Mouse (Mus musculus): ENCODE measurements at regions not wholly inside any gene's neighbourhood (a gene's known extent, or its start where the extent isn't known, plus 50 kb on each side); places are given as distances from the start of the nearest gene placed in this dataset.

DNA sequence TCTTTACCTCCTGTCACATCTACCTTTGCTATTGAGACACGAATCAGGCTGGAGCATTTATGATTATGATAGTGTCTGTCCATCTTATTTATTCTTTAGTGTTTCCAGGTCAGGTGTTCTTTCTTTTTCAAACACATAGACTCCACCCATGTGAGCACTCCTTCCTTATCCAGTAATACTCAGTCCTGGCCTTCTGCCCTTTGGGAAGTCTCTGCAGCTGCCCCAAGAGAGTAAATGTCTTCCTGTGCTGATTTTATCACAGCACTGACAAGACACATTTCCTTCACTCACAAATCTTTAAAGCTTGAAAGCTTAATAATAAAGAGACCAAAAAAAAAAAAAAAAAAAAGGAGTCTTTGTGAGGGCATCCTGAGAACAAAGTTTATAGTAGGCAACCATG lies 153.3 kb upstream of the Nampt start:
- DNase-seq = no peak
- no peak for TF ChIP-seq CTCF (IDR thresholded peaks at IDR 0.05; ENCODE audit: insufficient read depth, low read length)
- TF ChIP-seq POLR2A (IDR thresholded peaks at IDR 0.05; ENCODE audit: borderline replicate concordance, extremely low read depth, low read depth, low read length) = no peak
- H3K4me1 ChIP-seq (ENCODE audit: control insufficient read depth, insufficient read depth, low read length) = peaks cover 3% of the 10 kb centered on the region; the same call in 1 of the 2 replicates
- 44% methylated on average over 1 of the region's 1 CpGs for WGBS
- H3K4me3 ChIP-seq (replicated peaks; ENCODE audit: extremely low read depth, low read depth, low read length) = no peak overlapping the region

DNA sequence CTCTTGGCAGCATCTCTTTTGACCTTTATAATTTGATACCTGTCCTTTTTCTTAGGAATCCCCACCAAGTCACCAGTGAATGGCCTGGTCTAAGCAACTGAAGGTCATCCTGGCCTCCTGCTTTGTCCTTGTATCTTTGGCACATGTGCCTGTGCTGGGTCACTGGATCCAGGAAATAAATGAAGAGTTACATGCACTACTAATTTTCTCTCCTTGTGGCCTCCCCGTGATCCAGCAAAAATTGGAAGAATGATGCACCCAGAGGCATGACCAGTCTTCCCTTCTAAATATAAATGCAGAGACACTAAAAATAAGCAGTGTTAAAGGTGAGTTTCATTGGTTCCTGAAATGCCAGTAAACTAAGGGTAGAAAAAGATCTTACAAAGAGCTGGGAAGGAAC lies 141.4 kb upstream of the Nampt start:
- no peak for DNase-seq
- TF ChIP-seq CTCF (IDR thresholded peaks at IDR 0.05; ENCODE audit: insufficient read depth, low read length) = no peak
- TF ChIP-seq POLR2A (IDR thresholded peaks at IDR 0.05; ENCODE audit: borderline replicate concordance, extremely low read depth, low read depth, low read length) = no peak
- peaks cover 5% of the 10 kb centered on the region for H3K4me1 ChIP-seq (ENCODE audit: control insufficient read depth, insufficient read depth, low read length)
- H3K4me3 ChIP-seq (replicated peaks; ENCODE audit: extremely low read depth, low read depth, low read length) = no peak overlapping the region
- WGBS = 81% methylated on average over 1 of the region's 1 CpGs

DNA sequence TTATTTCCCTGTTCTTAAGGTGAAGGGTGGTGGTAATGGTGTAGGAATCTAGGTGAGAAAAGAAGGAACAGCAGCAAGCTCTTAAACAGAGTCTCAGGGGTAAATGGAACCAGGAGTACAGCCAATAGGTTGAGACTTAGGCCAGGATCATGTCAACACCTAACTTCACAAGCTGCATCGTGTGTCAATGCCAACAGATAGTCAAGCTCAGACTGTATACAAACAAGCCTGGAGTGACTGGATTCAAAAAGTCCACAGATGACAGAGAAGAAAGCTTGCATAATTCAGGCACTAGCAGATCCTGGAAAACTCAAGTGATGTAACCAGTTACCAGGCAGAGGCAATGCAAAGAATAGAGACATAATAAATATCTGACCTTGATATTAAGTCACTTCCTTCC lies 140.6 kb upstream of the Nampt start:
- Histone ChIP-seq H3K4me3 (replicated peaks; ENCODE audit: extremely low read depth, low read depth, low read length) (no peak overlapping the region), H3K4me1 (ENCODE audit: control insufficient read depth, insufficient read depth, low read length) (peaks cover 5% of the 10 kb centered on the region)
- no peak for DNase-seq
- 21% methylated on average over 1 of the region's 1 CpGs for WGBS
- no peak for TF ChIP-seq CTCF (IDR thresholded peaks at IDR 0.05; ENCODE audit: insufficient read depth, low read length)
- TF ChIP-seq POLR2A (IDR thresholded peaks at IDR 0.05; ENCODE audit: borderline replicate concordance, extremely low read depth, low read depth, low read length) = no peak

DNA sequence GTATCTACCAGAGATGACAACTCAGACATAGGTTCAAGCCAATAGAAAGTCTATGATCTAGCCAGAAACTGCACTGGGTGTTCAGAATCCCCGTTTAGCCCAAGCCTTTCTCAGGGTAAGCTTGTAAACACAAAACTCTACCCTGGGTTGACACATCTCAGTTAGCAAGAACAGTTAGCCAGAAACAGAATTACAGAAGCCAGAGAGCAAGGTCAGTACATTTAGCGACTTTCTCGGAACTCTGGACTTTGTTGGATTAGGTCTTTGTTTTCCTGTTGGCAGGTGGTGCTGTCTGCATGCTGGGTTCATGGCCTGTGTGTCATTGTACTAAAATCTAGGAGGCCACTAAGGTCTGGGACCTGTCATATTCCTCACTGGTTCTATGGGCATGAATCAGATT lies 137.4 kb upstream of the Nampt start:
- TF ChIP-seq POLR2A (IDR thresholded peaks at IDR 0.05; ENCODE audit: borderline replicate concordance, extremely low read depth, low read depth, low read length) = no peak
- no peak for TF ChIP-seq CTCF (IDR thresholded peaks at IDR 0.05; ENCODE audit: insufficient read depth, low read length)
- H3K4me1 ChIP-seq (ENCODE audit: control insufficient read depth, insufficient read depth, low read length) = peaks cover 5% of the 10 kb centered on the region
- no peak for DNase-seq
- 73% methylated on average over 3 of the region's 3 CpGs for WGBS
- no peak overlapping the region for H3K4me3 ChIP-seq (replicated peaks; ENCODE audit: extremely low read depth, low read depth, low read length)

DNA sequence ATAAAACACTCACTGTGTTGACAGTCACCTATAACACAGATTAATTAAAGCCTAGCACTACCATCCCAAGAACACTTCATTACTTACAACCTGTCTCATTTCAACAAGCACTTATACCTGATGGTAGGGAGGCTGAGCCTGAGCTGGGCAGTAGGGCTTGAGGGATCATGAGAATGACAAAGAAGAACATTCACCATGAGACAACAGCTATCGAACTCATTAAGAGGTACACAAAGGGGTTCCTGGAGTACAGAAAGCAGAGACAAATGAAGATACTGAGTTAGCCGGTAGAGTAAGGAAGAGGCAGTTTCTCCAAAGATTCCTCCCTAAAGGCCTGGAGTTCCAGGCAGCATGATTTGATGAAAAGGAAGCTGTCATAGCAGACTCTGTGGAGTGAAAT lies 136.0 kb upstream of the Nampt start:
- 87% methylated on average over 2 of the region's 2 CpGs for WGBS
- no peak for TF ChIP-seq POLR2A (IDR thresholded peaks at IDR 0.05; ENCODE audit: borderline replicate concordance, extremely low read depth, low read depth, low read length)
- TF ChIP-seq CTCF (IDR thresholded peaks at IDR 0.05; ENCODE audit: insufficient read depth, low read length) = no peak
- peaks cover 5% of the 10 kb centered on the region for H3K4me1 ChIP-seq (ENCODE audit: control insufficient read depth, insufficient read depth, low read length)
- no peak overlapping the region for H3K4me3 ChIP-seq (replicated peaks; ENCODE audit: extremely low read depth, low read depth, low read length)
- DNase-seq = no peak

DNA sequence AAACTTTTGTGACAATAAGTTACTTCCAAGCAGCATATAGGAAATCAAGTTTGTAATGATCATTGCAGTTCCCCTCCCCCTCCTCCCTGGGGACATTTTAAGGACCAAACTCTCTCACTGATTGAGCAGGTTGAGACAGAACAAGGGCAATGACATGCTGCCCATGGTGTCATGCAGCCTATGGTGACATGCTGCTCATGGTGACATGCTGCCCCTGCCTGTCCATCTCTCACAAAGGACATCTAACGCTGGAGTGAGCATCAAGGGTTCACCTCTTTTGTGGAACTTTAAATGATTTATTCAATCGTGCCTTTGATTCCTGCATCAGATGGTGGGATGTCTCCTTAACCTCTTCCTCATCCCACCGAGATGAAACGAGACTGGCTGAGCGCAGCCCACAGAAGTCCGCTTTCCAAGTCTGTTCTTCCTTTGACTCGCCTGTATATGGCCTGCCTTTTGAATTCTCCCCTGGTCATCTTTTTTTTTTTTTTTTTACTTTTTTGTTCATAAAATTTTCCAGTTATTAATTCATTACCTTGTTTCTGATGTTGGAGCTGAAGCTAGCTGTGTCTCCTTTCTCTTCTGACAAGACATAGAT lies 133.5 kb upstream of the Nampt start:
- no peak for TF ChIP-seq CTCF (IDR thresholded peaks at IDR 0.05; ENCODE audit: insufficient read depth, low read length)
- Histone ChIP-seq H3K4me1 (ENCODE audit: control insufficient read depth, insufficient read depth, low read length) (no peaks in the 10 kb centered on the region; the same call in 1 of the 2 replicates), H3K4me3 (replicated peaks; ENCODE audit: extremely low read depth, low read depth, low read length) (no peak overlapping the region)
- DNase-seq = no peak
- WGBS = 91% methylated on average over 7 of the region's 7 CpGs

DNA sequence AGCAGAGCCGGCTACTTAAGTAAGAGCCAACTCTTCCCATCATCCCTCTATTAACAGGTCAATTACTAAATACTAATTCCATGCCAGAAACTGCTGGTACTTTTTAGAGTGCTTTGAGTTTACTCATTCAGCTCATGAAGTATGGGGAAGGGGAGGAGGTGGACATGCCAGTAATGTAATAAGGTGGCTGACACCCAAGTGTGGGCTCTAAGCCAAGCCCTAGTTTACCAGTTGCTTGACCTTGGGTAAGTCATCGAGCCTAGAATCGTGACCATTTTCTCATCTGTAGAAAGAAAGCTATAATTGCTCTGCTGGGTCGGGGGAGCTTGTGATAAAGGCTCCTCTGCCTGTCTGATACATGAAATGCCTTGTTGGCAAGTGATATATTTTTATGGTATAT lies 130.0 kb upstream of the Nampt start:
- no peak for TF ChIP-seq POLR2A (IDR thresholded peaks at IDR 0.05; ENCODE audit: borderline replicate concordance, extremely low read depth, low read depth, low read length)
- TF ChIP-seq CTCF (IDR thresholded peaks at IDR 0.05; ENCODE audit: insufficient read depth, low read length) = no peak
- 60% methylated on average over 4 of the region's 4 CpGs for WGBS
- Histone ChIP-seq H3K4me3 (replicated peaks; ENCODE audit: extremely low read depth, low read depth, low read length) (no peak overlapping the region), H3K4me1 (ENCODE audit: control insufficient read depth, insufficient read depth, low read length) (peaks cover 3% of the 10 kb centered on the region)
- DNase-seq = no peak

DNA sequence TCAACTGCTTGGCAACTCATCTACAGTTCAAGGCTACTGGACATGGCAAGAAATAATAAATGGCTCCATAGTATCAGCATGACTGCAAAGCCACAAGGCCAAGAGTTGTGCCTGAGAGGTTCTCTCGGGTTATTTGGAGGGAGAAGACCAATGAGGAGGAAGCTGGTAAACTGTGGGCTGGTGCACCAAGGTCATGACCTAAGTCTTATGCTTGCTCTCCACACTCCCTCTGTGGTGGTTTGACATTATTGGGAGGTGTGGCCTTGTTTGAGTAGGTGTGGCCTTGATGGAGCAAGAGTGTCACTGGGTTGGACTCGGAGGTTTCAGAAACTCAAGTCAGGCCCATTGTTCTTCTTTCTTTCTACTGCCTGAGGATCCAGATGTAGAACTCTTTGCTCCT lies 129.2 kb upstream of the Nampt start:
- no peak overlapping the region for H3K4me3 ChIP-seq (replicated peaks; ENCODE audit: extremely low read depth, low read depth, low read length)
- 93% methylated on average over 2 of the region's 2 CpGs for WGBS
- H3K4me1 ChIP-seq (ENCODE audit: control insufficient read depth, insufficient read depth, low read length) = peaks cover 3% of the 10 kb centered on the region
- TF ChIP-seq CTCF (IDR thresholded peaks at IDR 0.05; ENCODE audit: insufficient read depth, low read length) (no peak), POLR2A (IDR thresholded peaks at IDR 0.05; ENCODE audit: borderline replicate concordance, extremely low read depth, low read depth, low read length) (no peak)
- DNase-seq = no peak

DNA sequence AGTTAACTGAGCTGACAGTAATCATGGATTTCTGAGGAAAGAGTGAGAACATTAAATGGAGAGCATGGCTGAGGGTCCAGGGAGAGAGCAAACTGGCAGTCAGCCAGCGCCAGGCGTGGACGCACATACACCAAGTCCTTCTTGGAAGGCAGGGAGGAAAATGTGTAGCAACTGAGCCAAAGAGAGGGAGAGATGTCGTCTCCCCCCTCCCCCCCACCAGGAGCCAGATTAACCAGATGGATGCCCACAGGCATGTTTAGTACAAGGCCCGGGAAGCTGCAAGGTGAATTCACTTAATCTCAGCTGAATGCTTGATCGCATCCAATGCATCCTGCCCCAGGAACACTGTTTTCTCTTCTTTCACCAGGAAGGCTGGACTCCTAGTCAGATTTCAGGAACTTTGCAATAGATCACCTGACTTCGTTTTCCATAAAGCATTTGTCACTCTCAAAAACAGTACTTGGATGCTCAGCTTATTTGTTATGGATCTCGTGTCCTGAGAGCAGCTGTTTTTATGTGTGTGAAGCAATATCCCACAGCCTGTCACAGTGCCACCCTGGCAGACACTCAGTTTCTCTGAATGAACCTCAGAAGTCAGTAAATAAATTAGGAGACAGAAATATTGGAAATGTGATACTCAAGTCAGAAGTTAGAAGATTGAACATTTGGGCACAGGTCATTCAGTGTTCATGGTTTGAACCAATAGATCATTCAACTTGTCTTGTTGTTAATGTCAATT lies 127.1 kb upstream of the Nampt start:
- Histone ChIP-seq H3K4me3 (replicated peaks; ENCODE audit: extremely low read depth, low read depth, low read length) (no peak overlapping the region), H3K4me1 (ENCODE audit: control insufficient read depth, insufficient read depth, low read length) (peaks cover 3% of the 10 kb centered on the region)
- no peak for TF ChIP-seq POLR2A (IDR thresholded peaks at IDR 0.05; ENCODE audit: borderline replicate concordance, extremely low read depth, low read depth, low read length)
- TF ChIP-seq CTCF (IDR thresholded peaks at IDR 0.05; ENCODE audit: insufficient read depth, low read length) = no peak
- no peak for DNase-seq
- 45% methylated on average over 8 of the region's 8 CpGs for WGBS

DNA sequence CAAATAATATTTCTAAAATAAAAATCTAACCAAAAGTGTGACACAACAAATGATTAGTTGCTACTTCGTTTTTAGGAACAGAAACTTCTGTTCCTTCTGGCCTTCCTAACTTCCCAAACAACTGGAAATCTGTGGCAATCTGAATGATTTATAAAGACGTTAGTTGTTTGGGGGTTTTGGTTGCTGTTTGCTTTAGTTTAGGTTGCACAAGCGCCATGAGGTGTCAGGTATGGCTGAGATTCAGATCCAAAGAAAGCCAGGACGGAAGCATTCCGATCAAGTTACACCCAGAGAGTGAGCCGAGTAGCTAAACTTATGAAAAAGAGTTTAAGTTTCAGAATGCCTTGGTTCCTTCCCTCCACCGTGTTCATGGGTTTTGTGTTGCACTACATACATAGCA lies 126.4 kb upstream of the Nampt start:
- 60% methylated on average over 7 of the region's 7 CpGs for whole genome bisulfite sequencing
- H3K4me1 ChIP-seq (ENCODE audit: control insufficient read depth, insufficient read depth, low read length) = peaks cover 3% of the 10 kb centered on the region
- no peak for DNase-seq
- H3K4me3 ChIP-seq (replicated peaks; ENCODE audit: extremely low read depth, low read depth, low read length) = no peak overlapping the region
- TF ChIP-seq CTCF (IDR thresholded peaks at IDR 0.05; ENCODE audit: insufficient read depth, low read length) (no peak), POLR2A (IDR thresholded peaks at IDR 0.05; ENCODE audit: borderline replicate concordance, extremely low read depth, low read depth, low read length) (no peak)

All from lung, adult 2 months (tissue).